Mouse (Mus musculus): ENCODE measurements around the gene Elp5.
A peak's percentile ranks its signal among the peaks of the same experiment; 100 is the strongest.

Gene Elp5

DNA sequence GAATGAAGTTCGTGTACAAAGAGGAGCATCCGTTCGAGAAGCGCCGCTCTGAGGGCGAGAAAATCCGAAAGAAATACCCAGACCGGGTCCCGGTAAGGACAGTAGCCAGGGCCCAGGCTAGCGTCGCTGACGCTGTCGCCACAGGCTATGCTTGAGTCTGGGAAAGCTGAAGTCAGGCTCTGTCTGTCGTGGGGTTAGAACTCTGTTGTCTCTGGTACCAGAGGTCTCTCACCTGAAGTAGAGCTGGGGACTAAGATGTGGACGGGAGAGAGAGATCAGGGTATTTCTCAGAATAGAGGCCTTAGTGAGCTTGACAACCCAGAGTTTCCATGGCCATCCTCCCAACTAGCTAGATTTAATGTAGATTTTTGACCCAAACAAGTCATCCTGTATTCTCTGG is 9.4 kb upstream of the Elp5 start:
- DNase-seq (ENCODE audit: low spot score in 2 of 2), result no peak

DNA sequence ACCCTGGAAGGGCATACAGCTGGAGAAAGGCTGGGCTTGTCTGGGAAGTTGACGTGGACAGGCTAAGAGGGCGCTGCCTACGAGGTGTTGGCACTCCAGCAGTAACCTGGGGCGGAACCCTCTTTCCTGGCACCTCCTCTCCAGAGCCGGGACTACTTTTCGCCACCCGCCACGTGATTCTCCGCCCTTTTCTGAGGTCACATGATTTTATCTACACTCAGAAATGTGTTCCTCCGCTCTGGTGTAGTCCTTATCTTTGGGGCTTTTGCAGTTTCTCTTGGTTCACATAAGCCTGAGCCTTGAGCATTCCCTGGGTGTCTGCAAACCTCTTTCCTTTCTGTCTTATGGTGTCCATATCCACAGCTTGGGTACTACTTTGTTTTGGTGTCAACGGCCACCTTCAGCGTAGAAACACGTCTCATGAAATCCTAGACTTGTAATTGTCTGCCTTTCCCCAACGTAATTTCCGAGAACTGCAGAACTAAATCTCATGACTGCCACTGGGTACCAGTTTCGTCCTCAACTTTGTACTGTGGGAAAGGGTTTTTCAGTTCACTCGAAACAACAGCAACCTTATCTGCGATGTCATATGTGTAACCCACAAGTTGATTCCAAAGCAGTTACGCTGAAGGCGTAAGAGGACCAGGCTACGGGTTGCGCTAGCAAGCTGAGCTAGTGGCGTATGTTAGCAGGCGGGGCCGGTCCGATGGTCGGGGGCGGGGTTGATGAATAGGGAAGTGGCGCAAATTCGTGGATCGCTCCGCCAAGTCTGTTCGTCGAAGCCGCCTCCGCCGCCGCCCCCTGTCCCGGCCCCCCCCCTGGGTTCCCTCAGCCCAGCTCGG is 8.8 kb upstream of the Elp5 start, which contains the start of gene Gabarap:
Gabarap (plus strand) TSS at position 294 of the 842 bp plus-strand sequence.
- DNase-seq (ENCODE audit: low spot score in 2 of 2), result peak; percentile 93 to 97

DNA sequence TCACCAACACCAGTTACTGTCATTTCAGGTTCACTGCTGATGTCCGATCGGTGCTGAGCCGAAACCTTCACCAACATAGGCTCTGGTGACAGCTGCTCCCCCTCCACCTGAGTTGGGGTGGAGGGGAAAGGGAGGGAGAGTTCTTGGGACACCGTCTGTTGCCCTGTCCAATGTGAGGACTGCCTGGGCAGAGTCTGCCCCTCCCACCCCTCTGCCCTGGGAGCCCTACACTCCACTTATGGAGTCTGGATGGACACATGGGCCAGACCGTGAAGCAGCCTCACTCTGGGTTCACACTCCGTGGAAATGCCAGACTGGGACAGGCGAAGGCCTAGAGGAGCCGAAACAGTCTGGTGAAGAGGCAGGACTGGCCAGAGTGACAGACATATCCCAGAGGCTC is 7.6 kb upstream of the Elp5 start:
- no peak for DNase-seq (ENCODE audit: low spot score in 2 of 2)

DNA sequence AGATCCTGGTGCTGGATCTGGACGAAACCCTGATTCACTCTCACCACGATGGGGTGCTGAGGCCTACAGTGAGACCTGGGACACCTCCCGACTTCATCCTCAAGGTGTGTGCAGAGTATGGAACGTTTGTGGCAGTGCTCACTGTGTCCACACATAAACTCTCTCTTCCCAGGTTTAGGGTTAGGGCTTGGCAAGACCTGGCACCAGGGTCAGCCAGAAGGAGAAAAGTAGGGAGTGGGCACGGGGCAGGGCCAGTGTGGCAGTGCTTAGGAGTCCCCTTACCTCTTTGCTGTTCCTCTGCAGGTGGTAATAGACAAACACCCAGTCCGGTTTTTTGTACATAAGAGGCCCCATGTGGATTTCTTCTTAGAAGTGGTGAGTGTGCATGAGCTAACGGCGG is 2.1 kb upstream of the Elp5 start:
- DNase-seq (ENCODE audit: low spot score in 2 of 2), result no peak

DNA sequence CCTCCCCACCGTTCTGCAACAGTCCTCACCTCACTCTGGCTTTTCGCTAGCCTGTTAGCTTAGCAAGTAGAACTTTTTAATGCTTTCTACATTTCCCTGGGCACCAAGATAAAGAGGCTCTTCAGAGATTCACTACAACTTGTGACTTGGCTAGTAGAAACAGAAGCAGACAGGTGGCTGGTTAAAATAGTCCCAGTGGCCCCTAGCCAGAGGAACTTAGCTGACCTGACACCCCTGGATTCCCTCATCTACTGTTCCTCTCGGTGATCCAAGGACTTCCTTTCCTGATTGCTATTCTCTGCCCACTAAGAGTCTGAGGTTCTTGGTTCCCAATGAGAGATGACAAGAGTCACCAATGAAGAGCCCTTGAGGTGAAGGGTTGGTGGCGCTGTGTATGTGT is 1.1 kb upstream of the Elp5 start:
- DNase-seq (ENCODE audit: low spot score in 2 of 2), result no peak

DNA sequence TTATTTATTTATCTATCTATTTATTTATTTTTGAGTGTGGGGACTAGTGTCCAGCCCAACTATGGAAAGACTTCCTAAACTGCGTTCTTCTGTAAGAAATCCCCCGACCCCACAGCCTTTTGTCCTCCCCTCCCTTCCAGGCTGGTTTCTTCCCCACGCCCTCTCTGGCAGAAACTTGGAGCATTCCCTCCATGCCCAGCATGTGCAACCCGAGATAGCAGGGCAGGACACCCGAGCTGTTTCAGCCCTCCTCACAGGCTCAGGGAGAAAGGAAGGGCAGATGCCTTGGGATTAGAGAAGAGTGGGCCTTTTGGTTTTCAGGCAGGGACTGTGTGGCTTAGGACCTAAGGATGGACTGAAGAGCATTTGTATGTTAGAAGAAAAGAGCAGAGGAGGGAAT is 560 bp upstream of the Elp5 start:
- no peak for DNase-seq (ENCODE audit: low spot score in 2 of 2)

DNA sequence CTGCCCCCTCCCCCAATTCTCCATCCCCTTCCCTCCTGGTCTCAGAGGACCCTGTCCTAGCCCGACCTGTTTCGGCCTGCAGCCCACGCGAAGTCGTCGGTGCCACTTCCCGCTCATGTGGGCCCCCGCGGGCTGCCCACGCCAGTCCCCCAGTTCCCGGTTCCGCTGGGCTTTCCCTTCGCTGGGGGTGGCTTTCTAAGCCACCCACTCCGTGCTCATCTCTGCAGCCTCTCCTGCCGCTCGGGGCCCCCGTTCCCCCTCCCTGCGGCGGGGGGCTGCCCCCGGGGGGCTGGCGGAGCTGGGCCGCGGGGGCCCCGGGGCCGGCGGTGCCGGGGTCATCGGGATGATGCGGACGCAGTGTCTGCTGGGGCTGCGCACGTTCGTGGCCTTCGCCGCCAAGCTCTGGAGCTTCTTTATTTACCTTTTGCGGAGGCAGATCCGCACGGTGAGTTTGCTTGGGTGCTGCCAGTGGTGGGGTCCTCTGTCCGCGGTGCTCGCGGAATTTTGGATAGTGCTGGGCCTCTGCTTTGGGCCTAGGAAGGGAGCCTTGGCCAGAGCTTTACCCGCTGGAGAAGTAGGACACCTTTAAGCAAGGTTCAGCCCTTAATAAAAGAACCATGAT is 1.1 kb downstream of the Elp5 start, which contains the start of gene Ctdnep1:
Ctdnep1 (plus strand) TSS at position 16 of the 622 bp plus-strand sequence.
- no peak for DNase-seq (ENCODE audit: low spot score in 2 of 2)

DNA sequence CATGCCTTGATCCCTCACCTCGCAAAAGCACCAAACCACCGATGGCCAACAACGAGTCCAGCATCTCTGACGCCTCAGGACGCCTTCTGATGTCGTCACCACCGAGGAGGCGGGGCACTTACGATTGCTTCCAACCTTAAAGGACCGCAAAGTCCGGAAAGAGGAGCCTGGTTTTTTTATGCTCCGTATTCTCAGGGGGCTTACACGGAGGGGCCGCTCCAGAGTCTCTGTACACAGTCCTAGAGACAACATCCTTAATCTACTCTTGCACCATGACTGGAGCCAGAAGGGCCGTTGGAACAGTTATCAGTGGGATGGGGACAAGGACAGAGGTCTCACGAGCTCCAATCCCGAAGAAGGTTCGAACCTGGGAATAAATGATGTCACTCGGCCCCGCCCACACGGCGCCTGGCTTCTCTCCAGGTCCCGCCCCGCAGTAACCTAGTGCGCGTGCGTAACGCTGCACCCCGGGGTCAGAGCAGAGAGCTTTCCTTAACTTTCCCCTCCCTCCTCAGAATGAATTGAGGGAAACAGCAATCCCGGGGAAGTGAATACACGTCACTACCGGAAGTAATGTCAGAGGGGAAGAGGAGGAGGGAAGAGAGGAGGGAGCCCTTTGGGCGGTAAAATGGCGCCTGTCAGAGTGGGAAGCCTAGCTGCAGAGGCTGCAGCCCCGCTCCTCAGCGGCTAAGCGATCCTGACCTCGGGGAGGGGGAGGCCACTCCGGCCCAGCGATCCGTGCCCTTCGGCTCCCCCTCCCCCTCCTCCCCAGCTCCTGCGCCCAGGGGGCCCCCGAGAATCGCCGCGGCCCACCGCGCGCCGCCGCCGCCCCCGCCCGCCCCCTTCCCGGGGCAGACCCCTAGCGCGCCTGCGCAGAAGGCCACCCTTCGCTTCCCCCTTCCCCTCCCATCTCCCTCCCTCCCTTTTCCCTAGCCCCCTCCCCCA is 1.8 kb downstream of the Elp5 start:
- DNase-seq (ENCODE audit: low spot score in 2 of 2), result peak; percentile 99 to 100

DNA sequence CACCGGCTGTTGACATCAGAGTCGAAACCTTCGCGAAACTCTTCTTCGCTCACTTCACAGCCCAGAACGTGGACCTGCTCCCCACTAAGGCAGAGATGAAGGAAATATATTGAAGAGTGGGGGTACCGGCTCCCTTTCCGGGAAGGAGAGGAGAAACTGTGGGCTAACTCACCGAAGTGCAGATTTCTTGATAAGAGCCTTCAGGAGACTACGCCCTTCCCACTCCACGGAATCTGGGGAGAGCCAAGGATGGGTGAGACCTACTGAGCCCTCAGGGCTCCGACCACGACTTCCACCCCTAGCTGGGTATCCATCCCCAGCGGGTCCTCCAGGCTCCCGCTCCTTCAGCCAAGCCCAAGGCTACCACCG is 2.5 kb downstream of the Elp5 start:
- DNase-seq (ENCODE audit: low spot score in 2 of 2), result no peak

DNA sequence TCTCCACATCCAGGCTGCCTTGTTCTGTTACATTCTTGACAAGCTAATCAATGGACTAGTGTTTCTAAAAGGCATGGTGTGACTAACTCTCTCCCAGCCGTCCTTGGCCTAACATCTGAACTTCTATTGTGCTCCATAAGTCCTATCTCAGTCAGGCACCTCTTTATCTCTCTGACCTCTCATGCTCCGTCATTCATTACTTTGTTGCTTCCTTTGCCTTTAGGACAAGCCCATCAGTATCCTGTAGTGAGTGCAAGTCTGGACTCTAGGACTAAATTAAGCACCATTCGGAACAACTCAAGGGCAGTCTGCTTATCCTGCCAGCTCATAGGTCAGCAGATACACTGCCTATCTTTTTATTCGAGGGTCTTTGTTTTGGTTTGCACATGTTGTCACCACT is 6.0 kb downstream of the Elp5 start:
- no peak for DNase-seq (ENCODE audit: low spot score in 2 of 2)

DNA sequence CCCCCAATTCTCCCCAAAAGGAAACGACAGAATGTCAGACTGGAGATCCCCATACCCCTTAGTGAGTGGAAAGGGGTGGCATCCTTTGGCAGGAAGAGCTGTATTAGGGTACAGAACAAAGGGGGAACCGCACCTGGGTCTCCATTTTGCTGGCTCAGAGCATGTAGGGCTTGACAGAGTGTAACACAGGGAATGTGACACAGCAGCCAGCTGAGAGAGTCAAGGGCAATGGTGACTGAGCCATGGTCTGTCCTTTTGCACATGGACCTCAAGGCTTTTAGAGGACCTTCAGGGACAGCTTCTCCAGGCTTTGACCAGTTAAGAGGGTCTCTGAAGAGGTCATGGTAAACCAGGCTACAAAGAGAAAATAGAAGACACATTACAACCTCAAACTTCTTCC is 7.4 kb downstream of the Elp5 start:
- no peak for DNase-seq (ENCODE audit: low spot score in 2 of 2)

DNA sequence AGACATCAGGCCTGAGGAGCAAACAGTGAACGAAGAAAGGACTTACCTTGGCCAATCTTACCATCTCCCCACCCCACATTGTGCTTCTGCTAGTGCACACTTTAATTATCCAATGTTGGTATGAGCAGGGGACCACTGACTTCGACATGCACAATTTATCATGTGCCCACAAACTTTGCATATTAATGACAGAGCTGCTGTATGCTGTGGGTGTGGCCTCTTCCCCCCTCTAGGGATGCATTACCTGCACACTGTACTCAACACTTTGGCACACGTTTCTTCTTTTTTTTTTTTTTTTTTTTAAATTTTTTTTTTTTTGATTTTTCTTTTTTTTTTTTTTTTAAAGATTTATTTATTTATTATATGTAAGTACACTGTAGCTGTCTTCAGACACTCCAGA is 11.5 kb downstream of the Elp5 start:
- no peak for DNase-seq (ENCODE audit: low spot score in 2 of 2)

DNA sequence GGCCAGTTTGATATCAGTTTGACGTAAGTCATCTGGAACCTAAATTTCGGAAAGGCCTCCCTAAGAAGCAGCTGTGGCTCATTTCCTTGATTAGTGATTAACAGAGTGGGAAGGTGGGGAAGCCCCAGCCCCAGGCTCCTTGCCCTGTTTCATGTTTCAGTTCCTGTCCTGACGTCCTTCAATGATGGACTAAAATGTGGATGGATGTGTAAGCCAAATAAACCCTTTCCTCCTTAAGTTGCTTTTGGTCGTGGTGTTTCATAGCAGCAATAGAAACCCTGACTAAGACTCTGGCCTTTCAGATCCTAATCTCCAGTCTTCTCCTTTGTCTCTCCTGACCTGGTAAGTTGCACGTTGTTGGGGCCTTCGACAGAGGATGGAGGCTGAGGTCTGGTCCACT is 12.1 kb downstream of the Elp5 start:
- DNase-seq (ENCODE audit: low spot score in 2 of 2), result no peak

DNA sequence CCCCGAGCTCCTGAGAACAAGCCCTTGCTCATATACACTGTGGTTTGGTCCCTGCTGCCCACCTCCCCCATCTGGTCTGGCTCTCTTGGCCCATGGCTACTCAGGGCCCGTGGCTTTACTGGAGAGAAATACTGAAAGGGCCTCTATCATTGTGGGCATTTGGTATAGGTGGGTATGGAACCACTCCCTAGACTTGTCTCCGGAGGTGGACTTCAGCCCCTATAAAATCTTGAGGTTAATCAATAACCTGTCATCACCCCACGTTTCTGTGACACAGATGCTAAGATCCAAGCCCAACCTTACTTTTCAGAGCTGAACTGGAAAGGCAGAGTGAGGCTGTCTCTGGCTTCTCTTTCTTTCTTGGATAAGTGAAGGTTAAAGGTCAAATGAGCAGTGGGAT is 13.5 kb downstream of the Elp5 start:
- no peak for DNase-seq (ENCODE audit: low spot score in 2 of 2)

DNA sequence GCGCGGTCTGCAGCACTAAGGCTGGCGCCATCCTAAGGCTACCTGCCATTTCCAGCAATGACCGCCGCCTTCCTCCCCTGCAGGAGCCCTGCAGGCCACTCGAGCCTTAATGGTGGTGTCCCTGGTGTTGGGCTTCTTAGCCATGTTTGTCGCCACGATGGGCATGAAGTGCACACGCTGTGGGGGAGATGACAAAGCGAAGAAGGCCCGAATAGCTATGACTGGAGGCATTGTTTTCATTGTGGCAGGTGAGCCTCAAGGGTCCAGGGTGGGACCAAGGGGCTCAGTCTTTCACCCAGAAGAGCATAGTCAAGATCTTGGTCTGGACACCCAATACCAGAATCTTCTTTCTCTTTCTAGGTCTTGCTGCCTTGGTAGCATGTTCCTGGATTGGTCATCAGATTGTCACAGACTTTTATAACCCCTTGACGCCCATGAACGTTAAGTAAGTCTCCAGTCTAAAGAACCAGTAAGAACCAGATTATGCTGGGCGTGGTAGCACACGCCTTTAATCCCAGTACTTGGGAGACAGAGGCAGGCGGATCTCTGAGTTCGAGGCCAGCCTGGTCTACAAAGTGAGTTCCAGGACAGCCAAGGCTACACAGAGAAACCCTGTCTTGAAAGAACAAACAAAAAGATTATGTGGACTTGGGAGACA is 15.3 kb downstream of the Elp5 start:
- no peak for DNase-seq (ENCODE audit: low spot score in 2 of 2)

DNA sequence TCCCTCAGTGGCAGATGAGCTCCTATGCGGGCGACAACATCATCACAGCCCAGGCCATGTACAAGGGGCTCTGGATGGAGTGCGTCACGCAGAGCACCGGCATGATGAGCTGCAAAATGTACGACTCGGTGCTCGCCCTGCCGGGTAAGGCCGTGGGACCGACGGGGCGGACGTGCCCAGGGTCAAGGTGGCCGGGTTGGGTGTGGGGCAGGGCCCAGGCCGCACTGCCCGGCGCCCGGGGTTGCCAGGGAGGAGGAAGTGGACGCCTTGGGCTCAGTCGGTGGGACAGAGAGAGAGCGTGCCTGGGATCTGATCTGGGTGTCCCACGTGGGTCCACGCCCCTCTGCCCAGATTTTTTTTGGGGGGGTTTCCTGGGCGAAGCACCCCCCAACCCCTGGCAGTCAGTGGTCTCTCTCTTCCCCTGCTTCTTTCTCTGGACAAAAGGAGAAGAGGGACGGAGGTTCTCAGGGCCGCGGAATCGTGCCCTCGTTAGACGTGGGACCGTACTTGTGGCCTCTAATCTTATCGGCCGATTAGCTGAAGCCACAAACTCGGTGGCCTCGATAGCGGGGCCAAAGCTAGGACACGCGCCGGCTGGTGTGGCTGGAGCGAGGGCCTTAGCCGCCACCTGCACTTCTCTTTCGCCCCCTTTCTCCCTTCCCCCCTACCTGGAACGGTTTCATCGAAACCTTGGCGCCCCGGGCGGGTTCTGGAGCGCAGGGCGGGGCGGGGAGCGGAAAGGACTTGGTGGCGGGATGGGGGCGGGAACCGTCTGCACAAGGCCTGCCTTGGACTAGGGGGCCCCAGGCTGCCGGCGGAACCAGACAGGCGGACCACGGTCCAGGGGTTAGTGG is 16.1 kb downstream of the Elp5 start:
- DNase-seq (ENCODE audit: low spot score in 2 of 2), result no peak

DNA sequence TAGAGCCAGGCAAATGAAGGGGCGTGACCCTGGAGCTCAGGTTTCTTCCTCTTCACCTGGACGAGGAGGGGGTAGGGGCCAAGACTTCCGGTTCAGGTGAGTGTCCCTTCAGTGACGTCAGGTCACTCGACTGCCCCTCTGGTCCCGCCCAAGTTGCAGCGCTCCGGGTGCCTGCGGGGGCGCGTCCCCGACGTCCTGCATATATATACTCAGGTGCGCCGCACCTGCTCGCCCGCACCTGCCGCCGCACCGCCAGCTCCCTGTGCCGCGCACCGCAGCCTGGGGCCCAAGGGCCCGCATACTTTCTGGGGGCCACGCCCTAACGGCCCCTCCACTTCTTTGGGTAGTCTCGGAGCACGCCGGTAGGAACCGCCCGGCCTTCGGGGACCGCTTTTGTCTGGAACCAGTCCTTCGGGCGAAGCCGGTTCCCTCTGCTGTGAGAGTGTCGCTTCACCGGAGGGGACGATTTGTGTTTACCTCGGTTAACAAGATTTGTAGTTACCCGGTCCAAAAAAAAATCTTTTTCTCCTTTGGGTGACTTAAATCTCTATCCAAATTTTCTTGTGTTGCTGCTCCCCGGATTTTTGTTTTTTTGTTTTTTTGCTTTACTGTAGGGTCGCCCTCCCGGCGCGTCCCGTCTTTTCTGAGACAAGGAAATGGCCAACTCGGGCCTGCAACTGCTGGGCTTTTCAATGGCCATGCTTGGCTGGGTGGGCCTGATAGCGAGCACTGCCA is 16.9 kb downstream of the Elp5 start:
- no peak for DNase-seq (ENCODE audit: low spot score in 2 of 2)

DNA sequence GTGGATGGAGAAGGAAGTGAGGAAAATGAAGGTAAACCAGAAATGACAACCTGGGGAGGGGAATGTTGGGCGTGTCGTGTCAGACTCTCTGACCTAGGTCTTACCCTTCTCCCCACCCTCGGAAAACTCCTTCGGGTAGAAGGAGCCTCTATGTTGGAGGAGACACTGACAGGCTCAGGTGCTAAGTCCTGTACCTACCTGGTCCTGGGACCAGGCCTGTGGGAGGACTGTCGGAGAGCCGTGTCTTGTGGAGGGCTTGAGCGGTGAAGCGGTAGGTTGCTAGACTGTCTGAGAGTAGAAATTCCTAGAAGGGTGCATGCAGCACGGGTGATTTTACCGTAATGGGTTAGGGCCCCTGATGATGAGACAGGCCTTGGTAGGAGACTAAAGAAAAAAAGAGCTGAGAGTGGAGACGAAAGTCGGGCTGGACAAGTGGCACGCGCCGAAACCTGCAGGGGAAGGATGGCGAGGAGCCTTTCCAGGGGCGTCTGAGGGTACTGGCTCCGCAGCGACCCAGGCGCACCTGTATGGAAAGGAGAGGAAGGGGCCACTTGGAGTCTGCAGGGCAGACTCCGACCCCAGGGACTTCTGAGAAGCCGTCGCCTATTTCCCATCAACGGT is 17.6 kb downstream of the Elp5 start, which contains the start of gene Cldn7:
Cldn7 (plus strand) TSS at position 130 of the 621 bp plus-strand sequence.
- DNase-seq (ENCODE audit: low spot score in 2 of 2), result no peak

DNA sequence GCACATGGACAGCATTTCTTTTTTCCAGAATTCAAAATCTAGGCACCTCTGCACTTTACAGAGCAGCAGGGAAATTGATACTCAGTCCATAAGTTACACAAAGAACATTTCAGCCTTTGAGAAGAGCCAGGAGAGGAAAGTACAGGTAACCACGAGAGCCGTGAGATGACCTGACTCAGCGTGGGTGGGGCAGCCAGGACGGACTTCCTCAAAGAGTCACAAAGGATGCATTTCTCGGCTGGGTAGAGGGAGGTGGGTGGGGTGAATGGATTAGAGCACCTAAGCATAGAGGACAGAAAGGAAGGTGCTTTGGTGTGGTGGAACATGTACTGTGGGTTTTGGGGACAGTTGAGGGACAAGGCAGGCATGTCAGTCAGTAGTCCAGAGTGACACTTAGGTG is 20.5 kb downstream of the Elp5 start:
- no peak for DNase-seq (ENCODE audit: low spot score in 2 of 2)

DNA sequence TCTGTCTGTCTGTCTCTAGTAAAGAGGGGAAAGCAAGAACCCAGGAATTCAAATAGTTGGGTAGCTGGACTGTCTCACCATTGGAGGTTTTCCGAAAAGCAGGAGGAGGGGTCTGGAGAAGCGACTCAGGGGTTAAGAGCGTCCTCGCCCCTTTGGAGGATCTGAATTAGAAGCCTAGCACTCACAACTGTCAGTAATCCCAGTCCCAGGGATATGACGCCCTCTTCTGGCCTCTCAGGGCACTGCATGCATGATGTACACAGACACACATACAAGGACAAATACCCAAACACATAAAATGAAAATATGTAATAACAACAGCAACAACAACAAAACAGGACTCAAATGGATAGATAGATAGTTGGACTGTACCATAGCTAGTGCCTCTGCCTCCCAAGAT is 21.7 kb downstream of the Elp5 start:
- DNase-seq (ENCODE audit: low spot score in 2 of 2), result no peak
